Mouse (Mus musculus) spleen, embryonic (tissue): ENCODE data around the gene Mup13.
"Not testable (repeated sequence)": the region's sequence is repeated elsewhere in the genome, so short reads cannot be mapped to it uniquely, and the experiment has no call there.

ENCODE experiments used
- CTCF ChIA-PET: fragments of 350-600 bp; sonication (Branson Sonifier 250); formaldehyde crosslinking; loops from one replicate; lab custom pipeline; 2022; lab: Charles Lee

Mup13 gene

GRCm38 (mm10) chr4:61228186-61228585 is at the start of gene Mup13:
TSS of gene Mup13 (minus strand) at chr4:61228286.
- CTCF ChIA-PET: not testable (repeated sequence)
